Mouse (Mus musculus) ES-Bruce4 (cell line): ENCODE data around the gene Prrx2. TPM values are rescaled to one million over a fixed set of nuclear protein-coding genes. Genes with fewer than 3 reads are reported as not detected.

ENCODE experiments used
- H3K27ac ChIP-seq: 2 replicates; pipeline ENCODE4 v1.5.1; 2012; ENCODE audit warnings: low read length, inconsistent platforms; ENCODE audit not compliant: insufficient read depth
- H3K27me3 ChIP-seq: 2 replicates; pipeline ENCODE4 v1.6.1; 2012; ENCODE audit warnings: mild to moderate bottlenecking, low read length, inconsistent platforms; ENCODE audit not compliant: control insufficient read depth, poor library complexity, insufficient read depth, severe bottlenecking
- H3K36me3 ChIP-seq: 2 replicates; pipeline ENCODE4 v1.6.1; 2012; ENCODE audit warnings: inconsistent platforms, mild to moderate bottlenecking, low read length, moderate library complexity; ENCODE audit not compliant: control insufficient read depth, poor library complexity, insufficient read depth, severe bottlenecking
- H3K4me1 ChIP-seq: one replicate; pipeline ENCODE4 v1.8.1; 2011; ENCODE audit warnings: low read length; ENCODE audit not compliant: control insufficient read depth, insufficient read depth
- H3K4me3 ChIP-seq: 2 replicates; pipeline ENCODE4 v1.5.1; 2011; ENCODE audit warnings: low read depth, mild to moderate bottlenecking, low read length
- H3K9ac ChIP-seq: 2 replicates; pipeline ENCODE4 v1.6.1; 2012; ENCODE audit warnings: low read depth, mild to moderate bottlenecking, inconsistent platforms; ENCODE audit not compliant: poor library complexity, severe bottlenecking
- H3K9me3 ChIP-seq: replicated peaks from 2 replicates; pipeline ENCODE4 v1.6.1; 2012; ENCODE audit warnings: mild to moderate bottlenecking, low read length, inconsistent platforms; ENCODE audit not compliant: control insufficient read depth, poor library complexity, insufficient read depth, severe bottlenecking
- CTCF ChIP-seq: IDR thresholded peaks from one replicate; pipeline ENCODE4 v1.8.1; 2011; ENCODE audit warnings: low read depth, low read length
- EP300 ChIP-seq: IDR thresholded peaks from 2 replicates; pipeline ENCODE4 v1.6.1; 2011; ENCODE audit warnings: low read depth, low read length; ENCODE audit not compliant: insufficient read depth
- POLR2A ChIP-seq: IDR thresholded peaks from one replicate; pipeline ENCODE4 v1.8.1; 2011; ENCODE audit warnings: low read length; ENCODE audit not compliant: insufficient read depth
- polyA plus RNA-seq: library from polyadenylated mRNA; stranded (reverse); fragments of >200 nt; gene quantifications from 2 replicates; pipeline ENCODE4 v1.2.4, GENCODE M21; 2011; ENCODE audit warnings: low read depth; ENCODE audit not compliant: missing spikeins, insufficient read depth, insufficient read length

Gene Prrx2
- polyA plus RNA-seq, 1 experiment = 6.5 TPM

- no peaks in the 10 kb centered on the region for H3K36me3 ChIP-seq
- no peaks in the 10 kb centered on the region for H3K9me3 ChIP-seq
- H3K9ac ChIP-seq = no peak overlapping the region
- no peak overlapping the region for H3K27ac ChIP-seq
- TF ChIP-seq CTCF = no peak
- no peak for TF ChIP-seq POLR2A
- TF ChIP-seq EP300 = no peak
- H3K4me3 ChIP-seq = no peak overlapping the region
- H3K4me1 ChIP-seq = peaks cover 2% of the 10 kb centered on the region
- H3K27me3 ChIP-seq = no peaks in the 10 kb centered on the region
Measured at GRCm38 (mm10) chr2:30897291-30897690, 62.5 kb downstream of the Prrx2 start.

- Histone ChIP-seq H3K36me3 (no peaks in the 10 kb centered on the region), H3K4me1 (peaks cover 2% of the 10 kb centered on the region), H3K9ac (no peak overlapping the region), H3K27me3 (no peaks in the 10 kb centered on the region), H3K4me3 (no peak overlapping the region), H3K9me3 (no peaks in the 10 kb centered on the region), H3K27ac (no peak overlapping the region)
- TF ChIP-seq CTCF (no peak), EP300 (no peak), POLR2A (no peak)
Measured at GRCm38 (mm10) chr2:30899397-30900069, 64.8 kb downstream of the Prrx2 start.

DNA sequence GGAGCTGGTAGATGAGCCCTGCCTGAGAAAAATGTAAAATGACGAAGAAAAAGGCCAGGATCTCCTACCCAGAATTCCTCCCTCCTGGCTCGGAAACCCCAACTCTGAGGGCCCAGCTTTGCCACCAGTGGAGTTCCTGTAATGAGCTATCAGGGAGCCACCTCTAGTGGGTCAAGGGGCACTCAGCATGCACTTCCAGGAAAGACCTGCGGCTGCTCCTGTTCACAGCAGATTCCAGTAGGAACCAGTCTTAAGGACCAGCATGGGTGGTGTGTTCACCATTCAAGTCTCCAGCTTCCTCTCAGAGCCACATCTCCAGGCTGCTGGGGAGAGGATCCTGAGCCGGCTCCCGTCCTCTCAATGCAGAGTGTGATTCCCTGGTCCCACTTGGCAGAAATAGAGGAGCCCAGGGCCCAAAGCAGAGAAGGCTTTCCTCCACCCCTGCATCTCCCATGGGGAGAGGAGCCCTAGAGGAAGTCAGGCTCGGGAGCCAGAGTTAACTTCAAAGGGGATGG is 66.9 kb downstream of the Prrx2 start:
- Histone ChIP-seq H3K27ac (no peak overlapping the region), H3K4me1 (peaks cover 2% of the 10 kb centered on the region), H3K27me3 (no peaks in the 10 kb centered on the region), H3K4me3 (no peak overlapping the region), H3K9me3 (no peaks in the 10 kb centered on the region), H3K36me3 (no peaks in the 10 kb centered on the region), H3K9ac (no peak overlapping the region)
- TF ChIP-seq POLR2A (no peak), EP300 (no peak), CTCF (no peak)

DNA sequence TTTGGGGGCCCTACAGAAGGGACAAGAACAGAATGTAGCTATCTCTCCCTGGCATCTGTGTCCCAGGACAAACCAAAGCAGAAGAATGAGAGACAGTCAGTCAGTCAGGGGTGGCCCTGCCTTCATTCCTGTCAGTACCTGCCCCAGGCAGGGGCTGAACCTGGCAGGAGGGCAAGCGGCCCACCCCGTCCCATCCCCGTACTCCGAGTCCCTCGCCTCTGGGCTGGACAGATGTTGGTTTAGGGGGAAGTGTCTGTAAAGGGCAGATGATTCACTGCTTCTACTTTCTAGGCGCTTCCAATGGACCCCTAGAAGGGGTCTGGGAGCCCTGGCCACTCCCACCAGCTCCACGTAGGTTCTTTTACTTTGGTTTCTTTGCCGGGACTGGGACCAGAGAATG is 67.5 kb downstream of the Prrx2 start:
- Histone ChIP-seq H3K9ac (peak overlapping the region; percentile 56), H3K4me1 (peaks cover 2% of the 10 kb centered on the region), H3K27ac (no peak overlapping the region)

GRCm38 (mm10) chr2:30902726-30903722 is 68.3 kb downstream of the Prrx2 start:
- H3K9ac ChIP-seq = peak overlapping the region; percentile 56
- no peaks in the 10 kb centered on the region for H3K36me3 ChIP-seq
- no peaks in the 10 kb centered on the region for H3K9me3 ChIP-seq
- H3K27ac ChIP-seq = no peak overlapping the region
- peaks cover 2% of the 10 kb centered on the region for H3K4me1 ChIP-seq
- H3K4me3 ChIP-seq = peak overlapping the region; percentile 64
- TF ChIP-seq EP300 (no peak), POLR2A (no peak), CTCF (no peak)
- H3K27me3 ChIP-seq = no peaks in the 10 kb centered on the region

More for the DNA sequence above, 67.5 kb downstream of the Prrx2 start:
- peak overlapping the region; percentile 64; the same call in 1 of the 2 replicates for H3K4me3 ChIP-seq
- H3K36me3 ChIP-seq = no peaks in the 10 kb centered on the region
- no peaks in the 10 kb centered on the region for H3K9me3 ChIP-seq
- H3K27me3 ChIP-seq = no peaks in the 10 kb centered on the region
- TF ChIP-seq EP300 (no peak), CTCF (no peak), POLR2A (no peak)
